Mouse (Mus musculus) testis, adult 2 months (tissue): Measurements from ENCODE around the gene Dyrk3. TPM values are rescaled to one million over a fixed set of nuclear protein-coding genes. Genes with fewer than 3 reads are reported as not detected.

Experiments
- H3K27ac ChIP-seq: fragments of 200-500 bp; 2 replicates; pipeline ENCODE4 v1.5.1; 2012; ENCODE audit warnings: low read depth, low read length; ENCODE audit not compliant: control insufficient read depth, insufficient read depth
- H3K27me3 ChIP-seq: fragments of 200-500 bp; 2 replicates; pipeline ENCODE4 v1.6.1; 2012; ENCODE audit warnings: mild to moderate bottlenecking, low read length, moderate library complexity; ENCODE audit not compliant: control insufficient read depth, insufficient read depth
- H3K36me3 ChIP-seq: fragments of 200-500 bp; 2 replicates; pipeline ENCODE4 v1.6.1; 2012; ENCODE audit warnings: mild to moderate bottlenecking, low read length; ENCODE audit not compliant: control insufficient read depth, insufficient read depth
- H3K4me1 ChIP-seq: fragments of 200-500 bp; 2 replicates; pipeline ENCODE4 v1.6.1; 2012; ENCODE audit warnings: low read length; ENCODE audit not compliant: control insufficient read depth, insufficient read depth
- H3K4me3 ChIP-seq: fragments of 200-500 bp; 2 replicates; pipeline ENCODE4 v1.5.1; 2012; ENCODE audit warnings: low read depth, mild to moderate bottlenecking, low read length, moderate library complexity, mixed read lengths; ENCODE audit not compliant: control insufficient read depth
- CTCF ChIP-seq: fragments of 200-500 bp; IDR thresholded peaks from 2 replicates; pipeline ENCODE4 v1.5.1; 2012; ENCODE audit warnings: low read depth, mild to moderate bottlenecking, inconsistent platforms, low read length, moderate library complexity; ENCODE audit not compliant: control insufficient read depth, insufficient read depth, insufficient replicate concordance
- POLR2A ChIP-seq: fragments of 200-500 bp; IDR thresholded peaks from 2 replicates; pipeline ENCODE4 v1.6.1; 2012; ENCODE audit warnings: low read depth, mild to moderate bottlenecking, inconsistent platforms, low read length, moderate library complexity; ENCODE audit not compliant: control insufficient read depth
- polyA plus RNA-seq: library from polyadenylated mRNA; depleted of rRNA; stranded (reverse); fragments of >200 nt; gene quantifications from 2 replicates; pipeline ENCODE4 v1.2.3, GENCODE M21; 2012

Dyrk3 gene
- polyA plus RNA-seq, 1 experiment, result 102 TPM

DNA sequence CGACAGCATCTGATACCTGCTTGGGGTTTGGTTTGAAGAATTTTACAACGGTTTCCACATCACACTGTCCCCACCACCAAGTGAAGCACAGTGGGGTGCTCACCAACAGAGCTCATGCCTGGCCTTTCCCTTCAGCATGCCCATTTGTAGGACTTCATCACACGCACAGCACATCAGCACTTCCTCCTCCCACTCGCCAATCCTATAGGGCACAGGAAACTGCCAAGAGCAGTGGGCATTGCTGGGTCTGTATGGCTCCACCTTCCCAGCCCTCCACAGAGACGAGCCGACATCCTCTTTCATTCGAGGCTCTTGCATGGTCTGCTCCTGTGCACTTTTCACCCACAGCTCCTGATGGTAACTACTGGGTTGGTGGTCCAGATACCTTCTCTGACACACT lies 45.1 kb upstream of the Dyrk3 start:
- Histone ChIP-seq H3K27me3 (no peaks in the 10 kb centered on the region), H3K4me3 (no peak overlapping the region), H3K36me3 (no peaks in the 10 kb centered on the region), H3K4me1 (no peaks in the 10 kb centered on the region; the same call in 1 of the 2 replicates), H3K27ac (no peak overlapping the region)
- TF ChIP-seq CTCF, result no peak

DNA sequence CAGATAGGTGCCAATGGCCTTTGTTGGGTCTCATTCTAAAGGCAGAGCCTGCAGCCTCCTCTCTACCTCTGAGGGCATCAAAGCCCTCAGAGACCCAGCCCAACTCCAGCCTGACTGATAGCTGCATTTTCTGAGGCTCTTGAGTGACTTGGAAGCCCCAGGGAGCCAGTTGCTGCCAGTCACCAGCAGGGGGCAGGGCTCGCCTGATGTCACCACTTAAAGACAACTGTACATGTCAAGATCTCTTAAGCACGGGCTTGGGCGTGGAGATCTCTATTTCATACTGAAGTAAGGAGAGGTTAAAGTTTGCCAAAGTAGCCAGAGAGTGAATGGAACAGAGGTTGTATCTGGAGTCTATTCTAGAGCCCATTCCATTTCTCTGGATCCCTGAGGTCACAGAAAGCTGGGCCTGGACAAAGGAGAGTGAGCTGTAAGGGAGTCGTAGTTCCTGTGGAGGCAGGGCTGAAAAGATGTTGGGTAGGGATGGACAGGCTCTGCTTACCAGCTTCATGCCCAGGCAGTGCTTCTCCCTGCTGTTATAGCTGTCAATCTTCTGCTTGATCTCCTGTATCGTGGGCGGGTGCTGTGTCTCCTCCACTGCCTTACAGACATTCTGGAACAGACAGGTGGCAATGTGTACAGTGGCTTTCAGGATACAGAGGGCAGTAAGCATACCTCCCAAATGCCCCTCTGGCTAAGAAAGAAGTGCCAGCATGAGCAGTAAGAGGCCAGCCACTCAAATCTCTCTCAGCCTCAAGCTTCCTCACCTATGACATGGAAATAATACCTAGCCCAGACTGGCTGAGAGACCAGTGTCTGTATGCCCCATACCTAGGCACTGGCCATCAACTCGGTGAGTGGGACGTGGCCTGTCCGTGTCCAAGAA lies 43.7 kb upstream of the Dyrk3 start:
- TF ChIP-seq CTCF, result peak; percentile 74
- no peak for TF ChIP-seq POLR2A
- Histone ChIP-seq H3K36me3 (no peaks in the 10 kb centered on the region; the same call in 1 of the 2 replicates), H3K4me1 (no peaks in the 10 kb centered on the region; the same call in 1 of the 2 replicates), H3K27ac (no peak overlapping the region), H3K4me3 (no peak overlapping the region), H3K27me3 (no peaks in the 10 kb centered on the region)

DNA sequence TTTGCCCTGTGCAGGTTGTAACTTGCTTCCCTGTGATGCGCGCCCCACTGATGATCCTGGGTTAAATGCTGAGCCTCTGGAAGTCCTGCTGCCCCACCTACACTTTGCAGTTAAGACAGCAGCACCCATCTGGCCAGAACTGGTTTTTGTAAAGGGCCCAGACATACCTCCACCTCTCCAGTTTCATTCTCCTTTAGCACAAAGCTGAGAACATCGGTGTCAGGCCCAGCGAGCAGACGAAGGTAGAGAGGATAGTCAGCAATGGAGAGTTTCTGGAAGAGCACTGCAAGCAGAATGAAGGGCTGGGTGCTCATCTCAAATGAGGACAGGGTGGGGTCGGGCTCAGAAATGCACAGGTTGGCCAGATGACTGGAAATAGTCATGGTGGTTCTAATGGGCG lies 42.2 kb upstream of the Dyrk3 start:
- Histone ChIP-seq H3K27ac (no peak overlapping the region), H3K4me1 (no peaks in the 10 kb centered on the region; the same call in 1 of the 2 replicates), H3K36me3 (no peaks in the 10 kb centered on the region; the same call in 1 of the 2 replicates), H3K27me3 (no peaks in the 10 kb centered on the region), H3K4me3 (no peak overlapping the region)
- TF ChIP-seq CTCF (no peak), POLR2A (no peak)

DNA sequence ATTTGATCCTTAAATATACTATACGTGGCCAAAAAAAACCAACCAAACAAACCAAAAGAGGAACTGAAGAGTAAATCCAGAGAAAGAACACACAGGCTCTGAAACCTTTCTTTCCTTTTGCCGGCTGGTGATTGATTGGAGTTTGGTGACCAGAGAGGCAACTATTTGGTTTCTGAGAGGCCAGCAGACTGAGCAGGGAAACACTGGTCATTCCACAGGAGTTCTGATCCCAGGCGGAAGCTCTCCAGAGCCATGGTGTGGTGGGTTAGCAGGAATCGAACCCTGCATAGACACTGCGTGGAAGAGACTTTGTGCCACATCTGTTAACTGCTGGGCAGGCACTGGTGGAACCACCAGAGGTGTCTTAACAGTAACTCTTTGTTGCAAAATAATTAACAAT lies 39.9 kb upstream of the Dyrk3 start:
- peaks cover 2% of the 10 kb centered on the region for H3K36me3 ChIP-seq

DNA sequence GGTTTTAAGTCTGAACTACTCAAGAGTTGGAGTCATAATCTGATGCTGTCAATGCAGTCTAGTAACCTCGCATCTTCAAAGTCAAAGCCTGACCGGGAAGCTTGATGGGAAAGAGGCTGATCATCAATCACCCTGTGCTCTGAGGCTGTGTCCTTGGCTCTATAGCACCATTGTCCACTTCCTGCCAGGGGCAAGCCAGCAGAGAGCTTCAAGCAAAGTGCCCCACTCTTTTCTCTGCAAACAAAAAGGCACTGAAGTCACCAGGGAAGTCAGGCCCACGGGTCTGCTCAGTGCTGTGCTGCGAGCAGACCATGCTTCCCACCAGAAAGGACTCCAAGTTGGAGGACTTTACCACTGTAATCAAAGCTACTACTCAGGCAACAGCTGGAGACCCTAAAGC lies 39.1 kb upstream of the Dyrk3 start:
- H3K27ac ChIP-seq, result no peak overlapping the region
- H3K27me3 ChIP-seq, result no peaks in the 10 kb centered on the region
- H3K4me1 ChIP-seq, result no peaks in the 10 kb centered on the region
- no peak overlapping the region for H3K4me3 ChIP-seq
- no peak for TF ChIP-seq CTCF
- no peak for TF ChIP-seq POLR2A
- peaks cover 4% of the 10 kb centered on the region for H3K36me3 ChIP-seq

More for the DNA sequence above, 39.9 kb upstream of the Dyrk3 start:
- TF ChIP-seq POLR2A, result no peak
- TF ChIP-seq CTCF, result no peak
- H3K27ac ChIP-seq, result no peak overlapping the region
- no peaks in the 10 kb centered on the region for H3K27me3 ChIP-seq
- H3K4me3 ChIP-seq, result no peak overlapping the region
- no peaks in the 10 kb centered on the region for H3K4me1 ChIP-seq

DNA sequence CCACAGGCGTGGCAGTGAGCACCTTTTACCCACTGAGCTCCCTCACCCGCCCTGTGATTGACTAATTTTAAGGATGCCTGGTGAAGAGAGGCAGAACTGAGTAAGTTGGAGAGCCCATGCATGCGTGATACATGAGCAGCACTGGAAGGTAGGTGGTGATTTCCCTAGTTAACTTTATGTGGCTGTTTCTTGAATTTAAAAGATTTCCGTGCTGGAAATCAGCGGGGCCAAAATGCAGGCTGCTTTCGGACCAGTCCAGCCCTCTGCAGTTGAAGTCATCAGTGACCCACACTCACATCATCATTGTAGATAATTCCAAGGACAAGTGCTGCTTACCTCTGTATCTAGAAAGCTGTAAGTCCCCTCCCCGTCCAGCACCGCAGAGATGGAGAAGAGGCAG lies 37.7 kb upstream of the Dyrk3 start:
- Histone ChIP-seq H3K27ac (no peak overlapping the region), H3K4me3 (no peak overlapping the region), H3K36me3 (peaks cover 4% of the 10 kb centered on the region), H3K27me3 (no peaks in the 10 kb centered on the region), H3K4me1 (no peaks in the 10 kb centered on the region)
- no peak for TF ChIP-seq POLR2A
- TF ChIP-seq CTCF, result no peak

DNA sequence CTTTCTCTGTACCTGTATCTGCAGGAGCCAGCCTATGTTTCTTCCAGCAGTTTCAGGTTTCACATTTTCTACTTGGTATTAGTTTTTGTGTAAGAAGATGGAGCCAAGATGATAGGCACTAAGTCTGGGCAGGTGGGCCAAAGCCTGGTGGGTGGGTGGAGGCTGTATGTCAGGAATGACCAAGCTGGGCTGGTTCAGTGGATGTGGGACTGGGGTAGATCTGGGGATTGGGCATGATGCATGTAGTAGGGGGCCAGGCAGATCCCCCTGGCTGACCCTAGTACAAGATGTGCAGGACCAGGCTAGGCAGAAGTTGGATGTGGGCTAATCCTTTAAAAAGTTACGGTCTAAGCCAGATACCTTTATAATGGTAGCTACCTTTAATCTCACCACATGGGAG lies 37.0 kb upstream of the Dyrk3 start:
- H3K27ac ChIP-seq, result no peak overlapping the region
- no peaks in the 10 kb centered on the region for H3K27me3 ChIP-seq
- H3K36me3 ChIP-seq, result peaks cover 4% of the 10 kb centered on the region
- no peak for TF ChIP-seq POLR2A
- no peak for TF ChIP-seq CTCF
- no peak overlapping the region for H3K4me3 ChIP-seq
- H3K4me1 ChIP-seq, result no peaks in the 10 kb centered on the region
